Mouse (Mus musculus): ENCODE measurements around the gene Acer3. TPM values are rescaled to one million over a fixed set of nuclear protein-coding genes. Genes with fewer than 3 reads are reported as not detected.
A peak's percentile ranks its signal among the peaks of the same experiment; 100 is the strongest.
"Not testable (repeated sequence)": the region's sequence is repeated elsewhere in the genome, so short reads cannot be mapped to it uniquely, and the experiment has no call there.

Acer3 gene
- total RNA-seq, 2 experiments from 2014 or later, result 84.2 to 98.2 TPM

GRCm38 (mm10) chr7:98307411-98307810 lies 13.6 kb downstream of the Acer3 start:
- peak; percentile 17; the same call in 1 of the 2 replicates for ATAC-seq (ENCODE audit: poor library complexity, severe bottlenecking)

- ATAC-seq (ENCODE audit: poor library complexity, severe bottlenecking), result no peak
These were observed 28.1 kb downstream of the Acer3 start for GRCm38 (mm10) chr7:98292901-98293300.

GRCm38 (mm10) chr7:98289585-98289984 lies 31.4 kb downstream of the Acer3 start:
- no peak for ATAC-seq (ENCODE audit: poor library complexity, severe bottlenecking)

DNA sequence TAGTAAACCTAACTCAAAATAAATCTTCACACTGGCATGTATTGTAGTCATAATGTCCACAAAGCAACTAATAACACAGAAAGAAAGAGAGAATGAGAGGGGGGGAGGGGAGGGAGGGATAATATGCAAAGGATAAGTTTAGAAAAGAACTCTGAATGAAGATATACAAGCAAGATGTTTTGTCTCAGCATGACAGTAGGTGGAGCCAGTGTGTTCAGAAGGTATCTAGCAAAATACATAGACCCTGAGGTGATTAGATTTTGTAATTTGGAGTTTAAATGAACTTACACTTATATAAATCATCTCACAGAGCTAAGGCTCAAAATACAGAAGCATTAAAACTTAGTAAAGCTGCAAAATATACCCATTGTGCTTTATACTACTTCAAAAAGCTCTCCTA lies 44.7 kb downstream of the Acer3 start:
- no peak for ATAC-seq (ENCODE audit: poor library complexity, severe bottlenecking)

- ATAC-seq (ENCODE audit: poor library complexity, severe bottlenecking), result not testable (repeated sequence)
These were observed 52.8 kb downstream of the Acer3 start for GRCm38 (mm10) chr7:98268166-98268565.

DNA sequence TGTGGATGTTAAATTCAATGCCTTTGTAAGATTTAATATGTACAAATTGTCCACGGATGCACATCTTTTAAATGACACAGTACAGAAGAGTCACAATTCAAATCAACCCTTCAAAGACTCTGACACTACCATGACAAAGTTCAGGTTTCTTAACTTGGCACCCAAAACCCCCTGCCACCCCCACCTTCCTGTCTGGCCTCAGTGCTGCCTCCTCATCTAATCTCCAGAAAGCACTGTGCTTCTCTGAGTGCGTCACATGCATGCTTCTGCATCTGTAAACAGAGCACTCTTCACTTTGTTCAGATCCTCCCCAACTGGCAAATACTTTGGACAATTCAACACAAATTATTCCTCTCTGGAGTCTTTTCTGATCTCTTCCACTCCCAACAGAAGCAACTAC lies 68.5 kb downstream of the Acer3 start:
- ATAC-seq (ENCODE audit: poor library complexity, severe bottlenecking), result no peak

DNA sequence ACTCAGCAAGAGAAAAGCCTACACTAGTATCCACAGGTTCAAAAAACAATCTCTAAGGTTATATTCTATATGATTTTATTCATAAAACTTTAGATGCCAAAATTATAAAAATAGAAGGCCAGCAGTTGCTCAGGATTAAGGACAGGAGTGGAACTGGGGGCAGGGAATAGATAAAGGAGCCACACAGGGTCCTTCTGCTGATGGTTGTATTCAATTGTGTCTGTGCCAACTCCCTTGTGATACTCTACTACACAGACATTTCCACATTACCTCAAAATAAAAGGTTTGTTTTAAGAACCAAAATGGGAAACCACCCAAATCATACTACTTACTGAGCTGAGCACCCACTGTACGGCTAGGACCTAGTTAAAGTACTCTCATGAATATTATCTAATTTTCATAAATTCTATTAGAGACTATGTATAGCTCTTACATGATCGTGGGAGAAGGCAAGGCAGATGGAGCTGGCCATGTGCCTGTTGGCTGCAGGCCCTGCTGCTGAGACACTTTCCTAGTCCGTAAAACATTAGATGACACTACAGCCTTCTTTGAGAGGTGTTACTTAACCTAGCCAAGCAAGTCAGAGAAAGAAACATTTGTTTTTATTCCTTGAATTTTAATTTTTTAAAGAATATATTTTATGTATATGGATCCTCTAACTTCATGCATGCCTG lies 84.2 kb downstream of the Acer3 start:
- no peak for ATAC-seq (ENCODE audit: poor library complexity, severe bottlenecking)

GRCm38 (mm10) chr7:98223796-98224195 lies 97.2 kb downstream of the Acer3 start:
- ATAC-seq (ENCODE audit: poor library complexity, severe bottlenecking), result no peak

DNA sequence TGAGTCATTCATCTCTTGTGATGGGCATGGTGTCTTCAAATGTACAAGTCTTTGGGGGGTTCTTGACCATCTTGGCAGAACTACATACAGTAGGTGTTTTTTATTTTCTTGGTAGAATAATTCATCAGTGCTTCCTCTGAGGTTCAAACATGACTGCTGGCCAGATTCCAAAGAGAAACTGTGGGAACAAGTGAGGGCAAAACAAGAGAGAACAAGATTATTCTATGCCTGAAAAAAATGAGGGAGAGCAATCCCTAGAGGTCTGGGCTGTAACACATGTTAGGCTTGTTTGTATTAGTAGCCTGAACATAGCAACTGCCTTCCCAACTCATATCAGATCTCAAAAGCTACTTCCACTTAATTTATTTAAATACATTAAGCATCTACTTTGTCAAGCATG lies 104.3 kb downstream of the Acer3 start:
- no peak for ATAC-seq (ENCODE audit: poor library complexity, severe bottlenecking)

GRCm38 (mm10) chr7:98202946-98203345 lies 118.1 kb downstream of the Acer3 start:
- ATAC-seq (ENCODE audit: poor library complexity, severe bottlenecking), result no peak

DNA sequence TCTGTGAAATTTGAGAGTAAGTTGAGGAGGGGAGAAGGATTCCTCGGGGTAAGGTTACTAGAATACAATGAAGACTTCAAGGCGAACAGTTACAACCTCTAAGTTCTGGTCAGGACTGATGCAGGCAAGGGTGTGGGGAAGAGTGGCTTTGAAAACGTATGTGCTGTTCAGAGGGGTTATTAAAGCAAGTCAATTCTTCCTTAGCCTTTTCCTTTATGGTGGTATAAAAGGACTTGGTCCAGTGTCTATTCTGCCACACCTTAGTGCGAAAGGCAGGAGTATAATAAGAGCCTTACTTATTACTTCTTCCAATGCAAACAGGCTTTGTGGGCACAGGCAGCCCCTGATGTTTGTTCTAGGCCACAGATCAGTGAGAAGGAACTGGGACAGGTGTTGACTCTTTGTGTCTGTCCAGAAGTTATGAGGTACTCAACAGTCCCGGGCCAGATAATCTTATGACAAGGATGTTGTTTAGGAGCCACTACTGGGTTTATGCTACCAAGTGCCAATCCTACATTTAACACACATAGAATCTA lies 119.4 kb downstream of the Acer3 start:
- ATAC-seq (ENCODE audit: poor library complexity, severe bottlenecking), result no peak

DNA sequence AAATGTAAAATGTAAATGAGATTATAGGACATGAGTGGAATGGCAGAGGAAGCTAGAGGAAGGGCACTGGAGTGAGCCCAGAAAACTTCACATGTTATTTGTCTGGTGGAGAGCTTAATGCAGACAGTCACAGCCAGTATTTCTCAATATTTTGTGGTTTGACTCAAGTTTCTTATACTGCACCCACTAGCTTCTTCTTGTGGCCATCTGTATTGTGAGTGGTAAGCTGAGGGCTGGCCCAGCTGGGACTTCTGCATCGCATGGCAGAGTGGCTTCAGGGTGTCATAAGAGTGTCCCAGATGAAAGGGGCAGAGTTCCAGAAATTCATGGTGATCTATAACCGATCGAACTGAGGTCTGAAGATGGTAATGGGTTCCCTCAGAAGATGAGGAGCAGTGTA lies 120.6 kb downstream of the Acer3 start:
- ATAC-seq (ENCODE audit: poor library complexity, severe bottlenecking), result peak; percentile 73

DNA sequence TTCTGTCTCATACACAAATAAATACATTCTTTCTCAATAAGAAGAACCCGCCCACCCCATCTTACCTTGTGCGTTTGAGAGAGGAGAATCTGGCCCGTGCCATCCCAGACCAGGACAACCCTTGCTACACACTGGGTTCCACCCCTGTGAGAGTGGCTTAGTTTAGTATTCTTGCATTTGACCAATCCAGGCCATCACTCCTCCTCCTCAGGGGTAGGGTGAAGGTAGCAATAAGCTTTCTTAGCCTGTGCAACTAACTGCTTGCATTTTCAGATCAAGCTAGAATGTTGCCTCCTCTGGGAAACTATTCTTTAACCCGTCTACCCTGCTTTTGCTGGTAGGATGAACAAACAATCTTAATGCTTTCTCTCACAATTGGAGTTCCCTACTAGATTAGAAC lies 121.6 kb downstream of the Acer3 start, which contains the start of gene B3gnt6:
TSS of gene B3gnt6 (minus strand) at position 101 of the 400 bp plus-strand sequence.
- no peak for ATAC-seq (ENCODE audit: poor library complexity, severe bottlenecking)

DNA sequence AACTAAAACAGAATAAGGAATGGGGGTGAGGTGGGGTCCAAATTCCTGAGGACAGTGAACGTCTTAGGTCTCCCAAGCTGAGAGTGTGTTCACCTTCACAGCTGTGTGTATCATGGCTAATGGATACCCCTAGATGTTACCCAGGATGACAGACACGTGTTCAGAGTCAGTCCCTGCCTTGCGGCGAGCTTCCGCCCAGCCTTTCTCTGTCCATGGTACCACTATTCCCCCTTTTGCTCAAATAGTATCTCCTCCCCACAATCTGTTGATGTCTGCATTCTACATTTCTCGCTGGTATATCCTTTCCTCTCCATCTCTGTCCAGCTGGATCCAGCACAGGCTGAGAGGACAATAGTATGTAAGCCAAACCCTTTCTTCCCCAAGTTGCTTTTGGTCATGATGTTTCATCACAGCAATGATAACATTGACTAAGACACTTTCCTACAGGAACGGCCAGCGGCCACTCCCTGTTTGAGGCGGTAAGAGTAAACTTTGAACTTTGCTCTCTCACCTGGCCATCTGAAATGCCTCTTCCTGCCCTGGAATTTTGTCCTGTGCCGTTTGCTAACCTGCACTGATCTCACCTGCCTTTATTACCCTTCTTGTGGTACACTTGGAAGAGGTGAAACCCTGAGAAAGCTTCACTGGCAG lies 125.7 kb downstream of the Acer3 start:
- ATAC-seq (ENCODE audit: poor library complexity, severe bottlenecking), result no peak

- peak; percentile 52 for ATAC-seq (ENCODE audit: poor library complexity, severe bottlenecking)
These were observed 126.8 kb downstream of the Acer3 start for GRCm38 (mm10) chr7:98194026-98194792.

GRCm38 (mm10) chr7:98193515-98194025 lies 127.4 kb downstream of the Acer3 start:
- peak; percentile 72 for ATAC-seq (ENCODE audit: poor library complexity, severe bottlenecking)

DNA sequence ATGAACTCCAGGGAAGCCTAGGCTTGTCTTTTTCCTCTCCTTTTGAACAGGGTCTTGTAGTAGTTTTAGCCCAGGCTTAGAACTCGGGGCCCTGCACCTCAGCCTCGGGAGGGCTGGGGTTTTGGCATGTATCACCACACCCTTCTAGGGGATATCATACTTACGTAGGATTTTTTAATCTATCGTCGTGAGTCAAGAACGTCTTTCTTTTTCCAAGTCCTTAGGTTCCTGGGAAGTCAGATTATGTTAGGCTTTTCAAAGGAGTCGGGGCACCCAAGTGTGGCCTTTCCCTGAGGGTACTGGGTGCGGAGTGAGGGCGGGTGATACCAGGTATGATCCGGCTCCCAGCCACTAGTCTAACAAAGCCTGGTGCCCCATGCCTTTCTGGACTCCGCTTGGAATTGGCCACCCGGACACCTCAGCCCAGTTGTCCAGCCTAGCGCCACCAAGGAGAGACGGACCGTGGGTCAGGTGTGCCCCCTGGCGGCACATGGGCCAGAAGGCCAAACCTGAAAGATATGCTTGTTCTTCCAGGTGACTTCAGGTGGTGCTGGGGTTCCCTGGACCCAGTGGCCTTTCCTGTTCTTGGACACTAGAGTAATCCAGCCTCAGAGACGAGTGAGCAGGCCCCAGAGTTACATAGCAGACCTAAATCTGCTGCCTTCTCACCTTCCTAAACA lies 129.3 kb downstream of the Acer3 start:
- ATAC-seq (ENCODE audit: poor library complexity, severe bottlenecking), result no peak

- no peak for ATAC-seq (ENCODE audit: poor library complexity, severe bottlenecking)
These were observed 130.4 kb downstream of the Acer3 start for GRCm38 (mm10) chr7:98190578-98190977.

DNA sequence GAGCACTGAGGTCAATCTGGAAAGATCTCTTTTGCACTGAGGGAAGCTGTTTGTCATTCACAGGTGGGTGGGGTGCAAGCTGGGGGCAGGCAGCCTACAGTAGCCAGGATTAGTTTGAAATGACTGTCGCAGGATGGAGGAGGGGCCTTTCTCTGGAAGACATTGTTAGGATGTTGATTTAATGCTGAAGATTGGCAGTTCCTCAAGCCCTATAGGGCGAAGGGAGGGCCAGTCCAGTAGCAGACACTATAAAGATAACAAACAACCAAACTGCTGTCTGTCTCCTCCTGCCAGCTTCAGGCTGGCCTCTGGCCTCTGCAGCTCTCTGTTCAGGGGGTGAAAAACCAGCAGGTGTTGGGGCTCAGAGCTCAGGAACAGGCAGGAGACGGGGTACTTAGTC lies 131.3 kb downstream of the Acer3 start:
- ATAC-seq (ENCODE audit: poor library complexity, severe bottlenecking), result no peak

DNA sequence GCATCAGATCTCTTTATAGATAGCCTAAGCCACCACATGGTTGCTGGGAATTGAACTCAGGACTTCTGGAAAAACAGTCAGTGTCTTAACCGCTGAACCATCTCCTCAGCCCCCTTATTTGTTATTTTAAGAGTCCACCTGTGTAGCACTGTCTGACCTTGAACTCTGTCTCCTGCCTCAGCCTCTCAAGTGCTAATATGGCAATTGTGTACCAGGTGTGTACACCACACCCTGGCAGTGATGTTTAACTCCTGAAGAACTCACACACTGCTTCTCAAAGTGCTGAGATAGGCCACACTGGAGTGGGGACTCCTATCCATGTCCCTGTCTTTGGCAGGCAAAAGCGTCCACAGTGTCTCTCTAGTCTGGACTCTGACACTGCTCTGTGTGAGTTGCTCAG lies 132.3 kb downstream of the Acer3 start:
- no peak for ATAC-seq (ENCODE audit: poor library complexity, severe bottlenecking)

GRCm38 (mm10) chr7:98188238-98188637 lies 132.8 kb downstream of the Acer3 start:
- ATAC-seq (ENCODE audit: poor library complexity, severe bottlenecking), result no peak

Data from megakaryocyte, adult 5-6 weeks (primary cell).